Mouse (Mus musculus) heart, postnatal 0 days (tissue): Measurements from ENCODE around the gene Gpr180. TPM values are rescaled to one million over a fixed set of nuclear protein-coding genes. Genes with fewer than 3 reads are reported as not detected.
A peak's percentile ranks its signal among the peaks of the same experiment; 100 is the strongest.

Source experiments
- ATAC-seq: fragments of 200-750 bp; cut with Nextera tagmentation; 2 replicates; pipeline ENCODE4 v1.8.0; 2017; ENCODE audit warnings: low read depth, moderate number of reproducible peaks, moderate library complexity; ENCODE audit not compliant: insufficient read depth
- DNase-seq: peaks from one replicate; pipeline ENCODE4 v3.0.0-alpha.2; 2016; ENCODE audit warnings: low spot score
- H3K27ac ChIP-seq: fragments of 300-500 bp; sonication (generic); 2 replicates; pipeline ENCODE4 v1.5.1; 2014; ENCODE audit warnings: low read depth, mild to moderate bottlenecking
- H3K27me3 ChIP-seq: fragments of 300-500 bp; sonication (generic); 2 replicates; pipeline ENCODE4 v1.6.1; 2014; ENCODE audit warnings: low read length, mixed read lengths; ENCODE audit not compliant: control insufficient read depth, insufficient read depth
- H3K36me3 ChIP-seq: fragments of 300-500 bp; sonication (generic); replicated peaks from 2 replicates; pipeline ENCODE4 v1.6.1; 2014; ENCODE audit warnings: low read length, mixed read lengths; ENCODE audit not compliant: control insufficient read depth, insufficient read depth
- H3K4me1 ChIP-seq: fragments of 300-500 bp; sonication (generic); 2 replicates; pipeline ENCODE4 v1.6.1; 2014; ENCODE audit warnings: antibody characterized with exemption; ENCODE audit not compliant: control insufficient read depth, insufficient read depth
- H3K4me2 ChIP-seq: fragments of 300-500 bp; sonication (generic); 2 replicates; pipeline ENCODE4 v1.6.1; 2014; ENCODE audit warnings: low read depth, mild to moderate bottlenecking, low read length, moderate library complexity
- H3K4me3 ChIP-seq: fragments of 300-500 bp; sonication (generic); 2 replicates; pipeline ENCODE4 v1.5.1; 2014; ENCODE audit warnings: low read depth, low read length
- H3K9ac ChIP-seq: fragments of 300-500 bp; sonication (generic); replicated peaks from 2 replicates; pipeline ENCODE4 v1.6.1; 2014; ENCODE audit warnings: low read depth, low read length, mixed read lengths
- H3K9me3 ChIP-seq: fragments of 300-500 bp; sonication (generic); replicated peaks from 2 replicates; pipeline ENCODE4 v1.6.1; 2016; ENCODE audit warnings: low read length; ENCODE audit not compliant: control insufficient read depth
- CTCF ChIP-seq: IDR thresholded peaks from 2 replicates; pipeline ENCODE4 v1.5.1; 2016; ENCODE audit warnings: antibody characterized with exemption, control low read depth, low read depth
- EP300 ChIP-seq: IDR thresholded peaks from 2 replicates; pipeline ENCODE4 v1.6.1; 2016; ENCODE audit warnings: antibody characterized with exemption, low read depth
- WGBS: fragments of 180-500 bp; shearing (Covaris S2); extraction: QIAGEN DNeasy Blood & Tissue Kit; methylation state at CpG from one replicate; pipeline ENCODE4 v1.1.7; 2014; 5-methylcytosine and 5-hydroxymethylcytosine counted together
- polyA plus RNA-seq: library from polyadenylated mRNA; unstranded; fragments of >200 nt; fragmentation: Nextera tagmentation; extraction: Ambion mirVana; gene quantifications from 2 replicates; pipeline ENCODE4 v1.2.1, GENCODE M21; 2015
- total RNA-seq: library from RNA; depleted of rRNA; stranded (reverse); fragments of >200 nt; gene quantifications from 2 replicates; pipeline ENCODE4 v1.2.3, GENCODE M21; 2014; ENCODE audit warnings: low replicate concordance

Gpr180 gene
- total and polyA plus RNA-seq, 2 experiments from 2014 or later, result 41.6 to 70.0 TPM

GRCm38 (mm10) chr14:118131472-118131871 is 5.5 kb upstream of the Gpr180 start:
- TF ChIP-seq EP300, result no peak
- TF ChIP-seq CTCF, result no peak
- ATAC-seq, result no peak
- H3K27ac ChIP-seq, result no peak overlapping the region
- H3K27me3 ChIP-seq, result no peaks in the 10 kb centered on the region
- 0 out of 2 replicates have a peak overlapping the region, but pooled peaks have one; percentile 84 for H3K9ac ChIP-seq
- no peaks in the 10 kb centered on the region for H3K9me3 ChIP-seq
- peaks cover 10% of the 10 kb centered on the region for H3K4me1 ChIP-seq
- DNase-seq, result no peak
- WGBS, result 69% methylated on average over 7 of the region's 7 CpGs
- peaks cover 29% of the 10 kb centered on the region for H3K36me3 ChIP-seq
- peak overlapping the region; percentile 85 for H3K4me3 ChIP-seq
- peak overlapping the region; percentile 80 for H3K4me2 ChIP-seq

GRCm38 (mm10) chr14:118131931-118132641 is 4.9 kb upstream of the Gpr180 start:
- Histone ChIP-seq H3K4me1 (peaks cover 10% of the 10 kb centered on the region), H3K36me3 (peaks cover 23% of the 10 kb centered on the region), H3K9me3 (no peaks in the 10 kb centered on the region), H3K9ac (peak overlapping the region; percentile 84), H3K27ac (peak overlapping the region; percentile 52; the same call in 1 of the 2 replicates), H3K27me3 (no peaks in the 10 kb centered on the region), H3K4me2 (peak overlapping the region; percentile 80), H3K4me3 (peak overlapping the region; percentile 85)
- peak; percentile 8 for DNase-seq
- 13% methylated on average over 21 of the region's 21 CpGs for WGBS
- peak; percentile 1; the same call in 1 of the 2 replicates for ATAC-seq
- TF ChIP-seq EP300 (no peak), CTCF (no peak)

- Histone ChIP-seq H3K9me3 (no peaks in the 10 kb centered on the region), H3K27ac (peak within 1 kb of the TSS; percentile 52; the same call in 1 of the 2 replicates), H3K27me3 (no peaks in the 10 kb centered on the region), H3K9ac (peak within 1 kb of the TSS; percentile 84), H3K4me2 (peak within 1 kb of the TSS; percentile 80), H3K4me3 (peak within 1 kb of the TSS; percentile 85), H3K36me3 (peaks cover 19% of the 10 kb centered on the region), H3K4me1 (peaks cover 10% of the 10 kb centered on the region)
- ATAC-seq (peak; percentile 77), DNase-seq (peak; percentile 97)
- TF ChIP-seq EP300 (no peak), CTCF (no peak)
- WGBS, result 0% methylated on average over 28 of the region's 28 CpGs
Measured at GRCm38 (mm10) chr14:118132642-118132977, 4.3 kb upstream of the Gpr180 start, which contains the start of gene Tgds. TSS of gene Tgds (minus strand) at chr14:118132755.

- Histone ChIP-seq H3K36me3 (peaks cover 26% of the 10 kb centered on the region), H3K9ac (peak overlapping the region; percentile 81), H3K4me3 (peak overlapping the region; percentile 78), H3K9me3 (no peaks in the 10 kb centered on the region), H3K4me2 (peak overlapping the region; percentile 91), H3K27me3 (no peaks in the 10 kb centered on the region), H3K27ac (peak overlapping the region; percentile 71), H3K4me1 (peaks cover 10% of the 10 kb centered on the region; the same call in 1 of the 2 replicates)
- DNase-seq (peak; percentile 37), ATAC-seq (peak; percentile 9; the same call in 1 of the 2 replicates)
- WGBS, result 1% methylated on average over 13 of the region's 13 CpGs
- TF ChIP-seq EP300 (no peak), CTCF (no peak)
Measured at GRCm38 (mm10) chr14:118137487-118137886, 529 bp downstream of the Gpr180 start.

GRCm38 (mm10) chr14:118142283-118142682 is 5.3 kb downstream of the Gpr180 start:
- Histone ChIP-seq H3K9ac (no peak overlapping the region), H3K4me3 (no peak overlapping the region), H3K4me2 (no peak overlapping the region), H3K4me1 (peaks cover 6% of the 10 kb centered on the region; the same call in 1 of the 2 replicates), H3K36me3 (peaks cover 31% of the 10 kb centered on the region), H3K27ac (no peak overlapping the region), H3K27me3 (no peaks in the 10 kb centered on the region), H3K9me3 (no peaks in the 10 kb centered on the region)
- no peak for ATAC-seq
- WGBS, result 93% methylated on average over 5 of the region's 5 CpGs
- TF ChIP-seq EP300, result no peak
- TF ChIP-seq CTCF, result no peak
- DNase-seq, result no peak
